ENCODE assay signal across 16 mouse cellular contexts in genomic region chr9:67534420-67534819, GRCm38 (mm10). TPM values are rescaled to one million over a fixed set of nuclear protein-coding genes. Genes with fewer than 3 reads are reported as not detected.
DNase-seq lines count a peak whose midpoint lies in the region; ATAC-seq and TF ChIP-seq lines count a peak whose summit lies in the region.
"Had no signal": no experiment of that assay in that cellular context is flagged by ENCODE, and none has a peak within 500 bp of the region (broad histone marks: within the 10 kb centered on the region; RNA-seq: fewer than 3 reads in every experiment).

No protein-coding gene starts in this region.

- TF ChIP-seq CTCF in Patski (IDR thresholded peaks at IDR 0.05): no peak
- TF ChIP-seq CTCF in midbrain, postnatal 0 days (IDR thresholded peaks at IDR 0.05): no peak

- in situ Hi-C loops in Patski (cut with MboI; ENCODE audit: low pct_unique_long_range_greater_than_20kb): no loop called here

- no peak overlapping the region for H3K4me2 ChIP-seq in hindbrain, embryonic 12.5 days (replicated peaks)
- no peak overlapping the region for H3K4me2 ChIP-seq in hindbrain, embryonic 16.5 days (ENCODE audit: low read length)
- no peak overlapping the region for H3K4me2 ChIP-seq in lung, embryonic 15.5 days
- H3K4me2 ChIP-seq in midbrain, postnatal 0 days (ENCODE audit: low read depth, low read length, poor library complexity, severe bottlenecking): no peak overlapping the region
- H3K4me2 ChIP-seq in intestine, embryonic 15.5 days (replicated peaks): no peak overlapping the region
- H3K4me2 ChIP-seq: hindbrain, embryonic 15.5 days; liver, embryonic 15.5 days; midbrain, embryonic 15.5 days; neural tube, embryonic 13.5 days had no signal

- peaks cover 15% of the 10 kb centered on the region for H3K4me1 ChIP-seq in hindbrain, embryonic 12.5 days
- H3K4me1 ChIP-seq in hindbrain, embryonic 16.5 days (ENCODE audit: control insufficient read depth, insufficient read depth, low read depth, low read length): no peaks in the 10 kb centered on the region; the same call in 1 of the 2 replicates
- peaks cover 21% of the 10 kb centered on the region for H3K4me1 ChIP-seq in lung, embryonic 15.5 days
- H3K4me1 ChIP-seq in midbrain, postnatal 0 days (ENCODE audit: insufficient read depth, low read length): no peaks in the 10 kb centered on the region
- H3K4me1 ChIP-seq in intestine, embryonic 15.5 days (replicated peaks): 0 out of 2 replicates have a peak, but pooled peaks cover 3% of the 10 kb centered on the region
- H3K4me1 ChIP-seq: hindbrain, embryonic 15.5 days; liver, embryonic 15.5 days; midbrain, embryonic 15.5 days had no signal

- no peak overlapping the region for H3K4me3 ChIP-seq in hindbrain, embryonic 12.5 days
- no peak overlapping the region for H3K4me3 ChIP-seq in hindbrain, embryonic 16.5 days (ENCODE audit: low read length)
- no peak overlapping the region for H3K4me3 ChIP-seq in lung, embryonic 15.5 days
- H3K4me3 ChIP-seq in midbrain, postnatal 0 days (ENCODE audit: low read depth, low read length): no peak overlapping the region
- no peak overlapping the region for H3K4me3 ChIP-seq in intestine, embryonic 15.5 days (replicated peaks)
- H3K4me3 ChIP-seq: hindbrain, embryonic 15.5 days; liver, embryonic 15.5 days; midbrain, embryonic 15.5 days; neural tube, embryonic 13.5 days had no signal

- WGBS in hindbrain, embryonic 12.5 days: 66% methylated on average over 7 of the region's 7 CpGs
- WGBS in hindbrain, embryonic 16.5 days: 63% methylated on average over 7 of the region's 7 CpGs
- WGBS in lung, embryonic 15.5 days: 20% methylated on average over 7 of the region's 7 CpGs
- 73% methylated on average over 7 of the region's 7 CpGs for WGBS in midbrain, postnatal 0 days
- WGBS in intestine, embryonic 15.5 days: 63% methylated on average over 7 of the region's 7 CpGs

- H3K9ac ChIP-seq in hindbrain, embryonic 12.5 days: no peak overlapping the region
- H3K9ac ChIP-seq in hindbrain, embryonic 16.5 days (ENCODE audit: low read depth, low read length): no peak overlapping the region
- H3K9ac ChIP-seq in lung, embryonic 15.5 days: no peak overlapping the region
- no peak overlapping the region for H3K9ac ChIP-seq in midbrain, postnatal 0 days (replicated peaks; ENCODE audit: low read length, poor library complexity, severe bottlenecking)
- H3K9ac ChIP-seq in intestine, embryonic 15.5 days: no peak overlapping the region
- H3K9ac ChIP-seq: hindbrain, embryonic 15.5 days; liver, embryonic 15.5 days; midbrain, embryonic 15.5 days; neural tube, embryonic 13.5 days had no signal

- CTCF ChIA-PET in Patski (lab: Charles Lee): no interaction called here

- no peak for ATAC-seq in hindbrain, embryonic 12.5 days (ENCODE audit: low FRiP score)
- no peak for ATAC-seq in hindbrain, embryonic 16.5 days
- peak; percentile 49 for ATAC-seq in Patski
- 0 out of 2 replicates have a peak, but pooled peaks have one; percentile 70 for ATAC-seq in lung, embryonic 15.5 days (ENCODE audit: borderline replicate concordance, extremely low read depth, low FRiP score, low TSS enrichment)
- ATAC-seq in midbrain, postnatal 0 days (ENCODE audit: low FRiP score): no peak
- ATAC-seq in intestine, embryonic 15.5 days: no peak
- ATAC-seq: midbrain, embryonic 15.5 days had no signal

- H3K36me3 ChIP-seq in hindbrain, embryonic 12.5 days: no peaks in the 10 kb centered on the region
- H3K36me3 ChIP-seq in hindbrain, embryonic 16.5 days (ENCODE audit: control insufficient read depth, insufficient read depth, low read length): no peaks in the 10 kb centered on the region
- H3K36me3 ChIP-seq in lung, embryonic 15.5 days: no peaks in the 10 kb centered on the region
- H3K36me3 ChIP-seq in midbrain, postnatal 0 days (ENCODE audit: insufficient read depth, low read length): no peaks in the 10 kb centered on the region
- no peaks in the 10 kb centered on the region for H3K36me3 ChIP-seq in intestine, embryonic 15.5 days
- H3K36me3 ChIP-seq: hindbrain, embryonic 15.5 days; liver, embryonic 15.5 days; midbrain, embryonic 15.5 days; neural tube, embryonic 13.5 days had no signal

- no peaks in the 10 kb centered on the region for H3K27me3 ChIP-seq in hindbrain, embryonic 12.5 days
- no peaks in the 10 kb centered on the region for H3K27me3 ChIP-seq in hindbrain, embryonic 16.5 days (replicated peaks; ENCODE audit: control insufficient read depth, insufficient read depth, low read length)
- H3K27me3 ChIP-seq in Patski: no peaks in the 10 kb centered on the region
- H3K27me3 ChIP-seq in lung, embryonic 15.5 days: no peaks in the 10 kb centered on the region
- H3K27me3 ChIP-seq in midbrain, postnatal 0 days (ENCODE audit: insufficient read depth, low read length): no peaks in the 10 kb centered on the region
- H3K27me3 ChIP-seq in intestine, embryonic 15.5 days (replicated peaks): no peaks in the 10 kb centered on the region
- H3K27me3 ChIP-seq: CH12.LX; hindbrain, embryonic 15.5 days; liver, embryonic 15.5 days; midbrain, embryonic 15.5 days; neural tube, embryonic 13.5 days had no signal

- POLR2A ChIA-PET in Patski (lab: Charles Lee): no interaction called here

- 0 out of 2 replicates have a peak overlapping the region, but pooled peaks have one; percentile 18 for H3K27ac ChIP-seq in hindbrain, embryonic 12.5 days
- no peak overlapping the region for H3K27ac ChIP-seq in hindbrain, embryonic 16.5 days (ENCODE audit: low read depth, low read length)
- no peak overlapping the region for H3K27ac ChIP-seq in lung, embryonic 15.5 days
- H3K27ac ChIP-seq in midbrain, postnatal 0 days (ENCODE audit: low read depth, low read length): no peak overlapping the region
- no peak overlapping the region for H3K27ac ChIP-seq in intestine, embryonic 15.5 days
- H3K27ac ChIP-seq: hindbrain, embryonic 15.5 days; kidney, postnatal 0 days; liver, embryonic 15.5 days; midbrain, embryonic 15.5 days; neural tube, embryonic 13.5 days; stomach, postnatal 0 days had no signal

- no peaks in the 10 kb centered on the region for H3K9me3 ChIP-seq in hindbrain, embryonic 12.5 days (replicated peaks)
- no peaks in the 10 kb centered on the region for H3K9me3 ChIP-seq in hindbrain, embryonic 16.5 days (ENCODE audit: control insufficient read depth, low read length)
- H3K9me3 ChIP-seq in lung, embryonic 15.5 days: no peaks in the 10 kb centered on the region
- no peaks in the 10 kb centered on the region for H3K9me3 ChIP-seq in midbrain, postnatal 0 days (ENCODE audit: low read length)
- H3K9me3 ChIP-seq in intestine, embryonic 15.5 days: no peaks in the 10 kb centered on the region
- H3K9me3 ChIP-seq: hindbrain, embryonic 15.5 days; liver, embryonic 15.5 days; midbrain, embryonic 15.5 days; neural tube, embryonic 13.5 days had no signal

- peak; percentile 85 for DNase-seq in Muller cell, postnatal 12 days (ENCODE audit: inconsistent ontology term)
- DNase-seq in Patski (ENCODE audit: low read depth, low spot score): peak; percentile 55
- no peak for DNase-seq in midbrain, postnatal 0 days (ENCODE audit: low spot score)
- DNase-seq: cerebellum, adult 11-12 months; thymus, postnatal 36 days had no signal

RNA-seq across cellular contexts. Expression of gene Tln2, which starts 25.1 kb away (rescaled TPM):
- polyA plus RNA-seq in hindbrain, embryonic 12.5 days (2016; fragmentation: Nextera tagmentation; extraction: Ambion mirVana): 24.4 and 28.8 TPM in 2 replicates
- polyA plus RNA-seq in hindbrain, embryonic 16.5 days (2015; fragmentation: Nextera tagmentation; extraction: Ambion mirVana): 28.5 and 37.9 TPM in 2 replicates
- 30.8 TPM for polyA plus RNA-seq in Patski (2021)
- 13.7 and 14.1 TPM in 2 replicates for polyA plus RNA-seq in lung, embryonic 15.5 days (2015; fragmentation: Nextera tagmentation; extraction: Ambion mirVana)
- total RNA-seq in midbrain, postnatal 0 days (2014; rRNA removed): 66.7 and 69.7 TPM in 2 replicates
- polyA plus RNA-seq in midbrain, postnatal 0 days (2015; fragmentation: Nextera tagmentation; extraction: Ambion mirVana): 47.4 and 49.4 TPM in 2 replicates
- 28.0 and 29.4 TPM in 2 replicates for polyA plus RNA-seq in intestine, embryonic 15.5 days (2015; fragmentation: Nextera tagmentation; extraction: Ambion mirVana)

Comparison
In these comparisons a context has a peak if more than half of its experiments do, and no peak if none do; other contexts are left out.
1. ATAC-seq: peak in Patski (single experiment) and lung, embryonic 15.5 days (single experiment); none in hindbrain, embryonic 12.5 days (single experiment), hindbrain, embryonic 16.5 days (single experiment), midbrain, postnatal 0 days (single experiment) and intestine, embryonic 15.5 days (single experiment).